Mouse (Mus musculus): Measurements from ENCODE around the gene Ninj2. TPM values are rescaled to one million over a fixed set of nuclear protein-coding genes. Genes with fewer than 3 reads are reported as not detected.

Ninj2 gene
- total and polyA plus RNA-seq, 3 experiments: 1.1 to 6.5 TPM; not detected in 1

DNA sequence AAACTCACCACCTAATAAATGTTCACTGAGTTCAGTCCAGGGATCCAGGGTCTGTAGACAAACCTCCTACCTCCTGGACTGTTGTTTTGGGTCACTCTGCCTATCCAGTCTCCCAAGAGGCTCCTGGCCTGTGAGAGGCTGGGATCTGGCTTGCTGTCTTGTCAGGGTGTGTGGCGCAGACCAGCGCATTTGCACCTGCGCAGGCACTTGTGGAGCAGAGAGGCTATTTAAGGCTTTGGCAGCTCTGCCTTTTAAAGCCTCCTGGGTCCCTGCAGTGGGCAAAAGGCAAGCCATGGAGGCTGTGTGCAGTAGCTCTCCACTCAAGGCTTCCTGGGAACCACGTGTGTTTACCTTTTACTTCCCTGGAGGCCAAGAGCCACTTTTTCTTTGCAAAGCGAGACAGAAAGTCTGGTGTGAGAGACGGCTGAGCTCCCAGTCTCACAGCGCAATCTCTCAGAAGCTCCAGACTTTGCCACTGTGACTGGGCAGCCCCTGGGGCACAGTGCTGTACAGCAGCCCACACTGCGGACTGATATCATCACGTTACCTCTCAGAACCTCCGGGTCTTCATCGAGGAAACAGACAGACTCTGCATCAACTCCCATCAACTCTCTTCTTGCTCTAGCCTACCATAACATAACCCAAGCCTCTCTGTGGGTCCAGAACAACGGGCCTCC lies 55.7 kb downstream of the Ninj2 start:
- DNase-seq (ENCODE audit: extremely low read depth): no peak
- Histone ChIP-seq H3K4me3 (replicated peaks in 1 of 3; ENCODE audit: low read depth in 2 of 3, low read length in 2 of 3, poor library complexity in 1 of 3) (no peak overlapping the region), H3K4me1 (ENCODE audit: control insufficient read depth in 1 of 2, insufficient read depth in 2 of 2) (peaks cover 38 to 67% of the 10 kb centered on the region in 2 experiments), H3K4me2 (ENCODE audit: insufficient read depth, low read depth, poor library complexity, severe bottlenecking) (no peak overlapping the region), H3K79me2 (replicated peaks; ENCODE audit: control insufficient read depth, extremely low read depth, insufficient read depth, poor library complexity, severe bottlenecking) (no peaks in the 10 kb centered on the region), H3K27me3 (replicated peaks) (no peaks in the 10 kb centered on the region), H3K36me3 (replicated peaks in 1 of 2; ENCODE audit: control insufficient read depth in 1 of 2, insufficient read depth in 1 of 2, low read length in 1 of 2) (no peaks in the 10 kb centered on the region), H3K9me3 (replicated peaks; ENCODE audit: low read length) (no peaks in the 10 kb centered on the region), H3K27ac (ENCODE audit: insufficient read depth, low read depth) (no peak overlapping the region), H3K9ac (ENCODE audit: insufficient read depth, low read depth) (0 out of 2 replicates have a peak overlapping the region, but pooled peaks have one; percentile 11)
- in situ Hi-C loops (cut with MboI; ENCODE audit: low pct_ligation_motif_present, low pct_unique_long_range_greater_than_20kb, low sequenced_read_pairs): no loop called here
- no peak for TF ChIP-seq POLR2AphosphoS2 (IDR thresholded peaks at IDR 0.05; ENCODE audit: low read depth, low read length)
- TF ChIP-seq NRF1 (IDR thresholded peaks at IDR 0.05; ENCODE audit: low read depth, low read length): peak; percentile 53
- dilution Hi-C loops (cut with MboI; ENCODE audit: extremely low pct_ligation_motif_present, extremely low pct_unique_long_range_greater_than_20kb, low sequenced_read_pairs): no loop called here

DNA sequence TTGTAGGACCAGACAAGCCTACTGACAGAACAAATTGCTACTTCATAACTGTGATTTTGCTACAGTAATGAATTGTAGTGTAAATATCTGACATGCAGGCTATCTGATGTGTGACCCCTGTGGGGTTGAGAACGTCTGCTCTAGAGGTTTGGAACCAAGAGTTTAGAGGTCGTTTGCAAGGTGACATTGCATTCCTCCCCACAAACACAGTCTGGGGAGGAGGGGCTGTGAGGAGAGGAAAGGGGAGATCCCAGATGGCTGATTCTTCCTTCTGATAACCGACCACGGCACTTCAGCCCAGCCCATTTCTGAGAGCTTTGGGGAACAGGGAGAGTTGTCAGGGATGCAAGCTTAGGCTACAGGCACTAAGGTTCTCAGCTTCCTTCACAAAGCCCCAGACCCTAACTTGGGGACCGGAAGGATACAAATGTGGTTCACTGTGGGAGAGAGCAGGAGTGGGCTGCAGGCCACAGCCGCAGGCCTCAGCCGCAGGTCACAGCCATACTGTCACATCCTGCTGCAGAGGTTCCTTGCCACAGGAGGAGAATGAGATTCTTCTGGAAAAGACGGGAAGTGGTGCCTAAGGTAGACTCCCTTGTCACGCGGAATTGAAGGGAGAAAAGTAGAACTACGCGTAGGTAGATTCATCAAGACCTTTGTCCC lies 56.4 kb downstream of the Ninj2 start:
- in situ Hi-C loops (cut with MboI; ENCODE audit: low pct_ligation_motif_present, low pct_unique_long_range_greater_than_20kb, low sequenced_read_pairs): loop anchor here (5.0 to 10.0 kb wide), 3 partner anchors 32 to 115 kb away; partner anchors contain the start of gene Wnk1
- dilution Hi-C loops (cut with MboI; ENCODE audit: extremely low pct_ligation_motif_present, extremely low pct_unique_long_range_greater_than_20kb, low sequenced_read_pairs): no loop called here
- Histone ChIP-seq H3K27me3 (replicated peaks) (no peaks in the 10 kb centered on the region), H3K4me1 (ENCODE audit: control insufficient read depth in 1 of 2, insufficient read depth in 2 of 2) (peaks cover 40 to 72% of the 10 kb centered on the region in 2 experiments), H3K9me3 (replicated peaks; ENCODE audit: low read length) (no peaks in the 10 kb centered on the region), H3K4me2 (ENCODE audit: insufficient read depth, low read depth, poor library complexity, severe bottlenecking) (no peak overlapping the region), H3K36me3 (replicated peaks in 1 of 2; ENCODE audit: control insufficient read depth in 1 of 2, insufficient read depth in 1 of 2, low read length in 1 of 2) (no peaks in the 10 kb centered on the region), H3K4me3 (replicated peaks in 1 of 3; ENCODE audit: low read depth in 2 of 3, low read length in 2 of 3, poor library complexity in 1 of 3) (no peak overlapping the region), H3K79me2 (replicated peaks; ENCODE audit: control insufficient read depth, extremely low read depth, insufficient read depth, poor library complexity, severe bottlenecking) (no peaks in the 10 kb centered on the region), H3K9ac (ENCODE audit: insufficient read depth, low read depth) (no peak overlapping the region), H3K27ac (ENCODE audit: insufficient read depth, low read depth) (no peak overlapping the region)
- no peak for DNase-seq (ENCODE audit: extremely low read depth)
- TF ChIP-seq ETS1 (conservative IDR thresholded peaks at IDR 0.05; ENCODE audit: low read depth, low read length) (no peak), JUN (IDR thresholded peaks at IDR 0.05; ENCODE audit: insufficient read depth, low read depth, low read length) (no peak), TCF12 (IDR thresholded peaks at IDR 0.05; ENCODE audit: low read depth, low read length) (no peak), SMC3 (IDR thresholded peaks at IDR 0.05; ENCODE audit: low read depth, low read length) (no peak), RAD21 (IDR thresholded peaks at IDR 0.05; ENCODE audit: low read depth, low read length) (no peak), POLR2AphosphoS2 (IDR thresholded peaks at IDR 0.05; ENCODE audit: low read depth, low read length) (no peak), NELFE (IDR thresholded peaks at IDR 0.05; ENCODE audit: low read depth, low read length) (no peak), KAT2A (IDR thresholded peaks at IDR 0.05; ENCODE audit: insufficient replicate concordance, low read length) (no peak), MAX (IDR thresholded peaks at IDR 0.05; ENCODE audit: low read length) (no peak), EP300 (IDR thresholded peaks at IDR 0.05; ENCODE audit: low read length) (no peak), ZNF384 (IDR thresholded peaks at IDR 0.05; ENCODE audit: low read depth, low read length) (no peak), MAFK (IDR thresholded peaks at IDR 0.05; ENCODE audit: insufficient replicate concordance, low read length) (no peak), IRF4 (IDR thresholded peaks at IDR 0.05; ENCODE audit: low read depth, low read length) (no peak), GABPA (IDR thresholded peaks at IDR 0.05; ENCODE audit: insufficient replicate concordance, low read depth, low read length) (no peak), MXI1 (IDR thresholded peaks at IDR 0.05; ENCODE audit: low read depth, low read length) (no peak), E2F4 (IDR thresholded peaks at IDR 0.05; ENCODE audit: insufficient replicate concordance, low read depth, low read length) (no peak), CHD1 (IDR thresholded peaks at IDR 0.05; ENCODE audit: low read depth, low read length) (no peak)
